Mouse (Mus musculus) forebrain, embryonic 12.5 days (tissue): ENCODE measurements at regions not wholly inside any gene's neighbourhood (a gene's known extent, or its start where the extent isn't known, plus 50 kb on each side); places are given as distances from the start of the nearest gene placed in this dataset.
"Not testable (repeated sequence)": the region's sequence is repeated elsewhere in the genome, so short reads cannot be mapped to it uniquely, and the experiment has no call there.

Experiments
- ATAC-seq: fragments of 200-750 bp; cut with Nextera tagmentation; 2 replicates; pipeline ENCODE4 v1.8.0; 2017; ENCODE audit warnings: moderate TSS enrichment; ENCODE audit not compliant: low FRiP score
- H3K27ac ChIP-seq: fragments of 300-500 bp; sonication (generic); 2 replicates; pipeline ENCODE4 v1.5.1; 2016; ENCODE audit warnings: mild to moderate bottlenecking
- H3K27me3 ChIP-seq: fragments of 300-500 bp; sonication (generic); 2 replicates; pipeline ENCODE4 v1.6.1; 2016; ENCODE audit warnings: mild to moderate bottlenecking
- H3K36me3 ChIP-seq: fragments of 300-500 bp; sonication (generic); replicated peaks from 2 replicates; pipeline ENCODE4 v1.6.1; 2016; ENCODE audit warnings: mild to moderate bottlenecking
- H3K4me1 ChIP-seq: fragments of 300-500 bp; sonication (generic); 2 replicates; pipeline ENCODE4 v1.6.1; 2016
- H3K4me2 ChIP-seq: fragments of 300-500 bp; sonication (generic); 2 replicates; pipeline ENCODE4 v1.6.1; 2016; ENCODE audit warnings: mild to moderate bottlenecking, moderate library complexity
- H3K4me3 ChIP-seq: fragments of 300-500 bp; sonication (generic); replicated peaks from 2 replicates; pipeline ENCODE4 v1.5.1; 2016; ENCODE audit warnings: mild to moderate bottlenecking
- H3K9ac ChIP-seq: fragments of 300-500 bp; sonication (generic); 2 replicates; pipeline ENCODE4 v1.6.1; 2016; ENCODE audit warnings: mild to moderate bottlenecking
- H3K9me3 ChIP-seq: fragments of 300-500 bp; sonication (generic); 2 replicates; pipeline ENCODE4 v1.6.1; 2016
- WGBS: fragments of 180-500 bp; shearing (Covaris S2); methylation state at CpG from one replicate; pipeline ENCODE4 v1.1.7; 2016; 5-methylcytosine and 5-hydroxymethylcytosine counted together

- no peak for ATAC-seq
- H3K4me1 ChIP-seq, result peaks cover 5% of the 10 kb centered on the region
Observed at GRCm38 (mm10) chr5:100309807-100310165, 106.2 kb downstream of the Sec31a start.

GRCm38 (mm10) chr5:100309071-100309806 is 106.8 kb downstream of the Sec31a start:
- WGBS, result 65% methylated on average over 17 of the region's 17 CpGs
- no peak for ATAC-seq
- H3K4me1 ChIP-seq, result peaks cover 5% of the 10 kb centered on the region

More at GRCm38 (mm10) chr5:100309807-100310165, 106.2 kb downstream of the Sec31a start:
- Histone ChIP-seq H3K36me3 (no peaks in the 10 kb centered on the region), H3K9ac (no peak overlapping the region), H3K27me3 (no peaks in the 10 kb centered on the region), H3K4me2 (no peak overlapping the region), H3K27ac (no peak overlapping the region), H3K4me3 (no peak overlapping the region), H3K9me3 (no peaks in the 10 kb centered on the region)
- WGBS, result 98% methylated on average over 2 of the region's 2 CpGs

GRCm38 (mm10) chr5:100304403-100304802 is 111.6 kb downstream of the Sec31a start:
- Histone ChIP-seq H3K4me2 (no peak overlapping the region), H3K4me1 (peaks cover 4% of the 10 kb centered on the region), H3K27me3 (no peaks in the 10 kb centered on the region), H3K4me3 (no peak overlapping the region), H3K9ac (no peak overlapping the region), H3K36me3 (no peaks in the 10 kb centered on the region), H3K9me3 (no peaks in the 10 kb centered on the region), H3K27ac (no peak overlapping the region)
- no peak for ATAC-seq
- WGBS, result 78% methylated on average over 3 of the region's 3 CpGs

More at GRCm38 (mm10) chr5:100309071-100309806, 106.8 kb downstream of the Sec31a start:
- H3K27me3 ChIP-seq, result no peaks in the 10 kb centered on the region
- no peak overlapping the region for H3K4me2 ChIP-seq
- H3K4me3 ChIP-seq, result no peak overlapping the region
- H3K27ac ChIP-seq, result no peak overlapping the region
- no peaks in the 10 kb centered on the region for H3K36me3 ChIP-seq
- H3K9me3 ChIP-seq, result no peaks in the 10 kb centered on the region
- no peak overlapping the region for H3K9ac ChIP-seq

- peaks cover 10% of the 10 kb centered on the region; the same call in 1 of the 2 replicates for H3K9me3 ChIP-seq
- WGBS, result 77% methylated on average over 17 of the region's 17 CpGs
- no peak for ATAC-seq
Observed at GRCm38 (mm10) chr5:100302068-100302775, 113.8 kb downstream of the Sec31a start.

GRCm38 (mm10) chr5:100299141-100299540 is 116.9 kb downstream of the Sec31a start:
- Histone ChIP-seq H3K4me2 (no peak overlapping the region), H3K27me3 (no peaks in the 10 kb centered on the region), H3K36me3 (no peaks in the 10 kb centered on the region), H3K4me1 (no peaks in the 10 kb centered on the region; the same call in 1 of the 2 replicates), H3K9me3 (peaks cover 10% of the 10 kb centered on the region; the same call in 1 of the 2 replicates), H3K9ac (no peak overlapping the region), H3K4me3 (no peak overlapping the region), H3K27ac (no peak overlapping the region)
- WGBS, result 93% methylated on average over 4 of the region's 4 CpGs
- no peak for ATAC-seq

More at GRCm38 (mm10) chr5:100302068-100302775, 113.8 kb downstream of the Sec31a start:
- no peaks in the 10 kb centered on the region for H3K27me3 ChIP-seq
- H3K4me2 ChIP-seq, result no peak overlapping the region
- H3K4me1 ChIP-seq, result no peaks in the 10 kb centered on the region; the same call in 1 of the 2 replicates
- no peak overlapping the region for H3K27ac ChIP-seq
- H3K36me3 ChIP-seq, result no peaks in the 10 kb centered on the region
- no peak overlapping the region for H3K9ac ChIP-seq
- no peak overlapping the region for H3K4me3 ChIP-seq

GRCm38 (mm10) chr5:100294189-100294588 is 121.8 kb downstream of the Sec31a start:
- Histone ChIP-seq H3K9me3 (peaks cover 10% of the 10 kb centered on the region; the same call in 1 of the 2 replicates), H3K4me1 (no peaks in the 10 kb centered on the region), H3K4me2 (no peak overlapping the region), H3K9ac (no peak overlapping the region), H3K4me3 (no peak overlapping the region), H3K27me3 (no peaks in the 10 kb centered on the region), H3K27ac (no peak overlapping the region), H3K36me3 (no peaks in the 10 kb centered on the region)
- 84% methylated on average over 7 of the region's 7 CpGs for WGBS
- no peak for ATAC-seq

- Histone ChIP-seq H3K4me2 (no peak overlapping the region), H3K4me1 (no peaks in the 10 kb centered on the region), H3K36me3 (no peaks in the 10 kb centered on the region), H3K9me3 (no peaks in the 10 kb centered on the region), H3K9ac (no peak overlapping the region), H3K27me3 (no peaks in the 10 kb centered on the region), H3K4me3 (no peak overlapping the region), H3K27ac (no peak overlapping the region)
- 88% methylated on average over 4 of the region's 4 CpGs for WGBS
- ATAC-seq, result no peak
Observed at GRCm38 (mm10) chr5:100280215-100280614, 120.6 kb upstream of the Tmem150c start.

- Histone ChIP-seq H3K27me3 (no peaks in the 10 kb centered on the region), H3K9me3 (no peaks in the 10 kb centered on the region), H3K27ac (no peak overlapping the region), H3K4me2 (no peak overlapping the region), H3K9ac (no peak overlapping the region), H3K36me3 (no peaks in the 10 kb centered on the region), H3K4me3 (no peak overlapping the region), H3K4me1 (peaks cover 2% of the 10 kb centered on the region; the same call in 1 of the 2 replicates)
- WGBS, result 93% methylated on average over 8 of the region's 8 CpGs
- ATAC-seq, result no peak
Observed at GRCm38 (mm10) chr5:100279474-100279873, 119.9 kb upstream of the Tmem150c start.

- Histone ChIP-seq H3K4me2 (no peak overlapping the region), H3K27ac (no peak overlapping the region), H3K9ac (no peak overlapping the region), H3K27me3 (no peaks in the 10 kb centered on the region), H3K9me3 (no peaks in the 10 kb centered on the region), H3K36me3 (no peaks in the 10 kb centered on the region), H3K4me1 (peaks cover 2% of the 10 kb centered on the region; the same call in 1 of the 2 replicates), H3K4me3 (no peak overlapping the region)
- 69% methylated on average over 4 of the region's 4 CpGs for WGBS
- ATAC-seq, result no peak
Observed at GRCm38 (mm10) chr5:100274674-100275073, 115.1 kb upstream of the Tmem150c start.

- not testable (repeated sequence) for H3K4me1 ChIP-seq, H3K27me3 ChIP-seq, H3K4me2 ChIP-seq, H3K27ac ChIP-seq, ATAC-seq, H3K9me3 ChIP-seq, H3K36me3 ChIP-seq, H3K4me3 ChIP-seq, H3K9ac ChIP-seq
- WGBS, result 89% methylated on average over 9 of the region's 9 CpGs
Observed at GRCm38 (mm10) chr5:100271975-100272374, 112.4 kb upstream of the Tmem150c start.

GRCm38 (mm10) chr5:100270841-100271686 is 111.5 kb upstream of the Tmem150c start:
- ATAC-seq, result no peak
- peaks cover 2% of the 10 kb centered on the region; the same call in 1 of the 2 replicates for H3K4me1 ChIP-seq
- no peaks in the 10 kb centered on the region for H3K9me3 ChIP-seq
- no peak overlapping the region for H3K4me2 ChIP-seq
- no peak overlapping the region for H3K27ac ChIP-seq
- no peak overlapping the region for H3K9ac ChIP-seq
- 54% methylated on average over 12 of the region's 12 CpGs for WGBS
- no peak overlapping the region for H3K4me3 ChIP-seq
- H3K27me3 ChIP-seq, result no peaks in the 10 kb centered on the region
- H3K36me3 ChIP-seq, result no peaks in the 10 kb centered on the region
